Mouse (Mus musculus): ENCODE results near the gene Tbc1d14. TPM values are rescaled to one million over a fixed set of nuclear protein-coding genes. Genes with fewer than 3 reads are reported as not detected.

Tbc1d14 gene
- polyA plus RNA-seq (2012; rRNA removed) = 10.7 and 12.3 TPM in 2 replicates

DNA sequence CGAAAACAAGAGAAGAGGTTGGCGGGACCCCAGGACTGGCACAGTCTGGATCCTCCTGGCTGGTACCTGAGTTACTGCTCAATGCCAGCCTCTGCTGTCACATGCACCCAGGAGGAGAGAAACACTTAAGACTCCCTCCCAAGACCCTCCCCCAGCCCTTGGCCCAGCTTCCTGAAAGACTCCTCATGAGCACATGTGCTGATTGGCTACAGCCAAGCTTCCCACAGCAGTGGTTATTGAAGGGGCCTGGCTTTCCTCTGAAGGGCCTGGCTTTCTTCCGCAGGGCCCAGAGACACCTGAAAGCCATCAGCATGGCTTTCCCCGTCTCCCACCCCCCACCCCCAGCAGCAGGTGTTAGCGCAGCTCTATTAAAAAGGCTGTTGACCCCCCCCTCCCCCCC lies at the start of gene Tbc1d14:
Tbc1d14 (minus strand) TSS at position 101 of the 400 bp plus-strand sequence.

DNA sequence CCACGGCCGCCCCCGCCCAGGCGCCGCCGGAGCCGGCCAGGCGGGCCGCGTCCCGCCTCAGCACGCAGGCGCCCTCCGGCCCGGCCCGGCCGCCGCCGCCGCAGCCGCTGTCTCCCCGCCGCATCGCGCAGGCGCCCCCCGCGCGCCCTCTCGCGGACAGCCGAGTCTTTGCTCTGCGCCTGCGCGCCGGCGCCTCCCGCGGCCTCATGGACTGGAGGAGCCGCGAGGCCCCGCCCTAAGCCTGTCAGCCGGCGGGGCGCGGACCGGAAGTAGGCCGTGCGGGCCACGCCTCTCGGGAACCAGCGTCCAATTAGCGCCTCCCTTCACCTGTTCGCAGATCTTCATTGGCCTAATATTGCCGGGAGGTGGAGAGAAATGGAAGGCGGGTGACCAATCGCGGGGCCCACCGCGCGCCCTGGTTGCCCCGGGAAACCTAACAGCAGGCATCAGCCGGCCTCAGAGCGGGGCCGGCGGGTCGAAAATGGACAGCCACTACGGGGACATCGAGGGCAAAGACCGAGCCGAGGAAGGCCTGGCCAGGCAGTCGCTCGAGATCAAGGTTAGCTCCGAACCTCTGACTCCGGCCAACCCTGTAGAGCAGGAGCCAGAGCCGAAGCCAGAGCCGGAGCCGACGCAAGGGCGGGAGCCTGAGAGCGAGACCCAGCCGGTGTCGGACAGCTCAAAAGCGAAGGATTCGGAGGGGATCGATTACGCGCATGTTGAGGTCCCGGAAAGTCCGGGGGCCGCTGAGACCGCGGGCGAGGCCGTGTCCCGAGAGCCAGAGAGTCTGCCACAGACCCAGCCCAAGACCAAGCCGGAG lies 108.7 kb downstream of the Tbc1d14 start, which contains the start of the genes Tada2b and Ccdc96:
Tada2b (minus strand) TSS at position 115 of the 820 bp plus-strand sequence.
Ccdc96 (plus strand) TSS at position 418 of the 820 bp plus-strand sequence.

DNA sequence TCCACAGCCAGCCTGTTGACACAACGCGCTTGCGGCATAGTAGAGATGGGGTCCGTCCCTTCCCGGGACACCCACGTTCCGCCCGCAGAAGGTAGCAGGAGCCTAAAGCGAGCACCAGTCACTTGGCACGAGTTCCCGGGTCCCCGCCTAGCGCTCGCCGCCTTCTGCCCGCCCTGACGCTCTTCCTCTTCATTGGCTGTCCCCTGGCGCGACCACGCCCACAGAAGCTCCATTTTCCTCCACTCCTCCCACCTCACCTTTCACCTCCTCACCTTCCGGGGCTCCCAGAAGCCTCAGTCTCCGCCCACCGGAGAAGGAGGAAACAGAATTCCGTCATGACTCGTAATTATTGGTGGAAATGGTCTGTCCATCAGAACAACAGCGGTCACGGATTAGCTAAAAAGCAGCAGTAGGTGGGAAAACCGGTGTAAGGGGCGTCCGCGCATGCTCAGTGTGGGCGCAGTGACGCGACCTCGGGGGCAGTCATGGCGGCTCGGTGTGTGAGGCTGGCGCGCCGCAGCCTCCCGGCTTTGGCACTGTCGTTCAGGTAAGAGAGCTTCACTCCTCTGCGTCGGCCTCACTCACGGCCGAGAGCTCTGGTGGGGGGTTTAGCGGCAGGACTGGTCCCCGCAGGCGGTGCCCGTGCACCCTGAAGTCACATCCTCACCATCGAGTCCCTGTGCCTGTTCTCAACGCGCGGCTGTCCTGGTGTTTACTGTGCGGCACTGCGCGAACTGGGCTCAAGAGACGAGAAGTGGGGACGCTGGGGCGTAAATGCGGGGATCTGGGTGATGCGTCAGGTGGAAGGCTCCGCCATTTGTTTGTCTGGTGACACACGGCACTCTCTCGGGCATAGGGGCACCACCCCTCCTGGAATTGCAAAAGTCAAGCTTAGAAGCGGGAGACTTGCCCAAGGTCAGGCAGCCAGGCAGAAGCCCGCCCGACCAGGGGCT lies 128.1 kb downstream of the Tbc1d14 start, which contains the start of gene Grpel1:
Grpel1 (plus strand) TSS at position 290 of the 953 bp plus-strand sequence.

Other genes with a start within 250 kb of the Tbc1d14 start
- 3.4 and 3.6 TPM in 2 replicates for gene Sorcs2, start 195.1 kb downstream of the Tbc1d14 start, polyA plus RNA-seq (2012; rRNA removed)
- gene Grpel1, start 128.3 kb downstream of the Tbc1d14 start, polyA plus RNA-seq (2012; rRNA removed) = 5.6 and 8.0 TPM in 2 replicates
- 5.2 and 5.6 TPM in 2 replicates for gene Tada2b, start 109.0 kb downstream of the Tbc1d14 start, polyA plus RNA-seq (2012; rRNA removed)
- 0.01 TPM in 1 of 2 replicates, not detected in the other for gene Ccdc96, start 108.7 kb downstream of the Tbc1d14 start, polyA plus RNA-seq (2012; rRNA removed)
- 6.1 and 7.0 TPM in 2 replicates for gene D5Ertd579e, start 102.7 kb upstream of the Tbc1d14 start, polyA plus RNA-seq (2012; rRNA removed)
- 12.4 and 29.2 TPM in 2 replicates for gene Bloc1s4, start 155.4 kb upstream of the Tbc1d14 start, polyA plus RNA-seq (2012; rRNA removed)
- gene Mrfap1, start 203.5 kb upstream of the Tbc1d14 start, polyA plus RNA-seq (2012; rRNA removed) = 33.1 and 58.8 TPM in 2 replicates
- 42.3 and 43.6 TPM in 2 replicates for gene Man2b2, start 237.4 kb upstream of the Tbc1d14 start, polyA plus RNA-seq (2012; rRNA removed)